Mouse (Mus musculus): ENCODE data around the gene Vmn2r22.
"Not testable (repeated sequence)": the region's sequence is repeated elsewhere in the genome, so short reads cannot be mapped to it uniquely, and the experiment has no call there.

Gene Vmn2r22

DNA sequence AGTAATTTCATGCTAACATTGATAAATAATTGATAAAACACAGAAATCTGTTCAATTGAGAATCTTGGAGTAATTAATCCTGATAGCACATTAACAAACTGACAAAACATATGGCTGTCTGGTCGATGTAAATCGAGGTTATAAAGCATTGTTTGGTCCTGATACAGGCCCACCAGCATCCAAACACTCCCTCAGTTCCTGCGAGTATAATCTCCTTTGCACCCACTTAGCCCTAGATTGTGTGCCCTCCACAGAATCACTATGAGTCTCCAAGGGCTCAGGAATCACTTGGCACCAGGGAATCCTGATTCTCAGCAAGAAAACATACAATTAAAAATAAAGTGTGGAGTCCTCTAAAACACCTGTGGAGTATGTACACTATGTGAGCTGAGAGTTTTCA lies at the start of gene Vmn2r22:
Vmn2r22 (minus strand) TSS at position 101 of the 400 bp plus-strand sequence.
- DNase-seq (ENCODE audit: low spot score) = not testable (repeated sequence)

- DNase-seq (ENCODE audit: low spot score) = no peak
Observed at GRCm38 (mm10) chr6:123697213-123697612, 46.7 kb upstream of the Vmn2r22 start.

- not testable (repeated sequence) for DNase-seq (ENCODE audit: low spot score)
Observed at GRCm38 (mm10) chr6:123696639-123697038, 46.1 kb upstream of the Vmn2r22 start.

DNA sequence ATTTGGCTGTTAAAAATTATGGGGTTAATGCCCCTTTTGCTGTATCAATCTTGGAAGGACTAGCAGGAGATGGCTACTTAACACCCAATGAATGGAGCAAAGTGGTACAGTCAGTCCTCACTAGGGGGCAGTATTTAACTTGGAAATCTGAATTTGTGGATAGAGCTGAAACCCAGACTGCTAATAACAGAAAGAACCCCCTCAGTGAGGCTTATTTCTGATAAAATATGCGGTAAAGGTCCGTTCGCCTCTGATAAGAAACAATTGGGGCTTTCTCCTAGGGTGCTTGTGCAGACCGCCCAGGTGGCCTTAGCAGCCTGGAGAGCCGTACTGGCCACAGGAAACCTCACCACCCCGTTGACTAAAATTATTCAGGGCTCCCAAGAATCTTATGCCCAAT lies 6.5 kb upstream of the Vmn2r22 start:
- no peak for DNase-seq (ENCODE audit: low spot score)

DNA sequence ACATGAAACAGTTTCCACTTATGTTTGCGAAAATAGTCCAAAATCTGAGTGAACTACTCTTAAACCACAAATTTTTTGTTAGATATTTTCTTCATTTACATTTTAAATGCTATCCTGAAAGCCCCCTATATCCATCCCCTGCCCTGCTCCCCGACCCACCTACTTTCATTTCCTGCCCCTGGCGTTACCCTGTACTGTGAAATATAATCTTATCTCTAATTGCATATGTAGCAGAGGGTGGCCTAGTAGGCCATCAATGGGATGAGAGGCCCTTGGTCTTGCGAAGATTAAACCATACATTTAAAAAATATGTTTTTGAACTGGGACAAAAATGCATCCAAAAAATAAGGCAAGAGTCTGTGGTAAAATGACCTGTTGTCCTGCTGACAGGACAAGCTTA lies 11.1 kb downstream of the Vmn2r22 start:
- not testable (repeated sequence) for DNase-seq (ENCODE audit: low spot score)

GRCm38 (mm10) chr6:123623784-123624183 lies 26.7 kb downstream of the Vmn2r22 start:
- not testable (repeated sequence) for DNase-seq (ENCODE audit: low spot score)

- not testable (repeated sequence) for DNase-seq (ENCODE audit: low spot score)
Observed at GRCm38 (mm10) chr6:123588368-123588767, 62.2 kb downstream of the Vmn2r22 start.

- not testable (repeated sequence) for DNase-seq (ENCODE audit: low spot score)
Observed at GRCm38 (mm10) chr6:123587796-123588328, 62.7 kb downstream of the Vmn2r22 start.

GRCm38 (mm10) chr6:123583988-123584387 lies 66.5 kb downstream of the Vmn2r22 start:
- DNase-seq (ENCODE audit: low spot score) = not testable (repeated sequence)

DNA sequence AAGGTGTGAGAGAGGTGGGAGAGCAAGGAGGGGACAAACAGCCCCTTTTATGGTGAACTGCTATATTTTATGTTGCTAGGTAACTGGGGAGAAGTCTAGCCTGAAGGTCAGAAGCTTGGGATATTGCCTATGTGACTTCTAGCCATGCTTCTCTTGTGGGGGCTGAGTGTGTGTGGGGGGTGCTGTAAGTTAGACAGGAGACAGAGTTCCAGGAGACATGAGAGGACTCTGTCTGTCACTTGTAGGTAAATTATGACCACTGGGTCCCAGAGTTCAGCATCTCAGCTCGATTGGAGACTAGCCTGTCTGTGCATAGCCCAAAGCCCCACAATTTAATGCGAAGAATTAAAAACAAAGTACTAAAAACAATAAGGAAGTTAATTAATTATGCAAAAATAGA lies 75.8 kb downstream of the Vmn2r22 start:
- not testable (repeated sequence) for DNase-seq (ENCODE audit: low spot score)

Data from testis, postnatal 10 days (tissue).